8 mouse cellular contexts compared by ENCODE assay signal in genomic region chrX:71364554-71364991, GRCm38 (mm10). TPM values are rescaled to one million over a fixed set of nuclear protein-coding genes. Genes with fewer than 3 reads are reported as not detected.
DNase-seq lines count a peak whose midpoint lies in the region; ATAC-seq and TF ChIP-seq lines count a peak whose summit lies in the region.

Gene Mtmr1 (plus strand): TSS chrX:71364760.

- H3K36me3 ChIP-seq in heart, embryonic 13.5 days = no peaks in the 10 kb centered on the region
- H3K36me3 ChIP-seq in liver, embryonic 14.5 days (replicated peaks; ENCODE audit: control insufficient read depth, insufficient read depth, low read depth) = no peaks in the 10 kb centered on the region
- H3K36me3 ChIP-seq in neural tube, embryonic 11.5 days (ENCODE audit: control insufficient read depth, insufficient read depth, low read length) = no peaks in the 10 kb centered on the region
- no peaks in the 10 kb centered on the region for H3K36me3 ChIP-seq in stomach, embryonic 16.5 days (ENCODE audit: control insufficient read depth, insufficient read depth, low read length)

- no peaks in the 10 kb centered on the region for H3K27me3 ChIP-seq in heart, embryonic 13.5 days (replicated peaks)
- no peaks in the 10 kb centered on the region for H3K27me3 ChIP-seq in liver, embryonic 14.5 days (ENCODE audit: control insufficient read depth, insufficient read depth, low read length)
- no peaks in the 10 kb centered on the region for H3K27me3 ChIP-seq in neural tube, embryonic 11.5 days (ENCODE audit: control insufficient read depth, insufficient read depth, low read length)
- no peaks in the 10 kb centered on the region for H3K27me3 ChIP-seq in stomach, embryonic 16.5 days (ENCODE audit: control insufficient read depth, insufficient read depth, low read length)

- TF ChIP-seq CTCF in liver, embryonic 14.5 days (IDR thresholded peaks at IDR 0.05; ENCODE audit: low read depth) = peak; percentile 24; the same call in 1 of the 2 replicates

- H3K27ac ChIP-seq in heart, embryonic 13.5 days (replicated peaks) = peak within 1 kb of the TSS; percentile 79
- no peak within 1 kb of the TSS for H3K27ac ChIP-seq in liver, embryonic 14.5 days
- no peak within 1 kb of the TSS for H3K27ac ChIP-seq in neural tube, embryonic 11.5 days (ENCODE audit: low read depth, low read length)
- H3K27ac ChIP-seq in stomach, embryonic 16.5 days (ENCODE audit: low read length) = peak within 1 kb of the TSS; percentile 73; the same call in 1 of the 2 replicates

- H3K4me1 ChIP-seq in heart, embryonic 13.5 days = no peaks in the 10 kb centered on the region
- H3K4me1 ChIP-seq in liver, embryonic 14.5 days (replicated peaks; ENCODE audit: control insufficient read depth in 2 of 2, insufficient read depth in 2 of 2, low read length in 1 of 2) = 0 out of 4 replicates have a peak, but pooled peaks cover 0 to 2% of the 10 kb centered on the region in 2 experiments
- no peaks in the 10 kb centered on the region for H3K4me1 ChIP-seq in neural tube, embryonic 11.5 days (ENCODE audit: control insufficient read depth, insufficient read depth, low read length)
- H3K4me1 ChIP-seq in stomach, embryonic 16.5 days (ENCODE audit: control insufficient read depth, insufficient read depth, low read length) = no peaks in the 10 kb centered on the region

- peak within 1 kb of the TSS; percentile 68 for H3K4me2 ChIP-seq in heart, embryonic 13.5 days
- peak within 1 kb of the TSS; percentile 71 for H3K4me2 ChIP-seq in liver, embryonic 14.5 days (ENCODE audit: low read depth)
- H3K4me2 ChIP-seq in neural tube, embryonic 11.5 days (ENCODE audit: low read depth) = peak within 1 kb of the TSS; percentile 51
- H3K4me2 ChIP-seq in stomach, embryonic 16.5 days (ENCODE audit: low read depth, low read length) = peak within 1 kb of the TSS; percentile 52

- H3K9me3 ChIP-seq in heart, embryonic 13.5 days = no peaks in the 10 kb centered on the region
- no peaks in the 10 kb centered on the region for H3K9me3 ChIP-seq in liver, embryonic 14.5 days (ENCODE audit: control insufficient read depth, low read length)
- no peaks in the 10 kb centered on the region for H3K9me3 ChIP-seq in neural tube, embryonic 11.5 days (ENCODE audit: control insufficient read depth, low read length)
- no peaks in the 10 kb centered on the region for H3K9me3 ChIP-seq in stomach, embryonic 16.5 days (replicated peaks; ENCODE audit: control insufficient read depth, low read length)

- no peak for TF ChIP-seq EP300 in liver, embryonic 14.5 days (IDR thresholded peaks at IDR 0.05; ENCODE audit: low read depth)

- H3K4me3 ChIP-seq in heart, embryonic 13.5 days = peak within 1 kb of the TSS; percentile 72
- peak within 1 kb of the TSS; percentile 73 to 84 for H3K4me3 ChIP-seq in liver, embryonic 14.5 days (ENCODE audit: insufficient read depth in 1 of 2, low read depth in 2 of 2, low read length in 2 of 2)
- H3K4me3 ChIP-seq in neural tube, embryonic 11.5 days (ENCODE audit: low read depth, low read length) = peak within 1 kb of the TSS; percentile 51
- peak within 1 kb of the TSS; percentile 67 for H3K4me3 ChIP-seq in stomach, embryonic 16.5 days (replicated peaks; ENCODE audit: low read length)

- peak within 1 kb of the TSS; percentile 84 for H3K9ac ChIP-seq in heart, embryonic 13.5 days
- peak within 1 kb of the TSS; percentile 81 for H3K9ac ChIP-seq in liver, embryonic 14.5 days (replicated peaks)
- peak within 1 kb of the TSS; percentile 65 for H3K9ac ChIP-seq in neural tube, embryonic 11.5 days (ENCODE audit: low read length)
- H3K9ac ChIP-seq in stomach, embryonic 16.5 days (ENCODE audit: low read length) = peak within 1 kb of the TSS; percentile 76

- ATAC-seq in heart, embryonic 13.5 days (ENCODE audit: extremely low read depth, insufficient number of reproducible peaks, low FRiP score, low TSS enrichment) = peak; percentile 88
- ATAC-seq in liver, embryonic 14.5 days (ENCODE audit: insufficient read depth) = peak; percentile 91
- peak; percentile 91 for ATAC-seq in neural tube, embryonic 11.5 days (ENCODE audit: insufficient read depth, low FRiP score, low TSS enrichment)
- peak; percentile 91 for ATAC-seq in stomach, embryonic 16.5 days (ENCODE audit: insufficient read depth, low FRiP score)

- DNase-seq in CD4-positive, CD25-positive, alpha-beta regulatory T cell, adult 2 months (ENCODE audit: low read depth, low spot score) = peak; percentile 86
- DNase-seq in c-Kit-negative CD71-positive TER-119-positive erythroid progenitor cells, embryonic 14.5 days (ENCODE audit: low read depth, low spot score) = peak; percentile 58
- DNase-seq in fibroblast of lung, adult 2 months (ENCODE audit: low read depth) = peak; percentile 22
- peak; percentile 88 for DNase-seq in kidney, postnatal 10 days
- peak; percentile 47 to 53 (median 50) for DNase-seq in liver, embryonic 14.5 days (ENCODE audit: low read depth in 3 of 3, low spot score in 3 of 3)
- DNase-seq in neural tube, embryonic 11.5 days (ENCODE audit: low spot score) = peak; percentile 81

- WGBS in heart, embryonic 13.5 days = 9% methylated on average over 26 of the region's 47 CpGs
- 17% methylated on average over 33 of the region's 47 CpGs for WGBS in liver, embryonic 14.5 days (ENCODE audit: insufficient replicate concordance)
- WGBS in neural tube, embryonic 11.5 days = 15% methylated on average over 22 of the region's 47 CpGs
- WGBS in stomach, embryonic 16.5 days = 10% methylated on average over 36 of the region's 47 CpGs

RNA-seq across cellular contexts. Expression of gene Mtmr1, which starts in this region (rescaled TPM):
- polyA plus RNA-seq in heart, embryonic 13.5 days (2015; fragmentation: Nextera tagmentation; extraction: Ambion mirVana) = 8.2 and 9.8 TPM in 2 replicates
- 2.3 and 2.8 TPM in 2 replicates for polyA plus RNA-seq in liver, embryonic 14.5 days (2012; rRNA removed)
- 6.4 and 6.8 TPM in 2 replicates for polyA plus RNA-seq in liver, embryonic 14.5 days (2014; fragmentation: Nextera tagmentation; extraction: Ambion mirVana)
- 15.4 and 16.3 TPM in 2 replicates for polyA plus RNA-seq in neural tube, embryonic 11.5 days (2014; fragmentation: Nextera tagmentation; extraction: Ambion mirVana)
- 11.7 and 12.2 TPM in 2 replicates for polyA plus RNA-seq in stomach, embryonic 16.5 days (2015; fragmentation: Nextera tagmentation; extraction: Ambion mirVana)

Comparison
In these comparisons a context has a peak if more than half of its experiments do, and no peak if none do; other contexts are left out.
1. DNase-seq: peak in every context shown above with its lines; median percentile 88 in kidney, postnatal 10 days; 86 in CD4-positive, CD25-positive, alpha-beta regulatory T cell, adult 2 months; 81 in neural tube, embryonic 11.5 days; 58 in c-Kit-negative CD71-positive TER-119-positive erythroid progenitor cells, embryonic 14.5 days; 50 in liver, embryonic 14.5 days; 22 in fibroblast of lung, adult 2 months.
2. H3K27ac ChIP-seq: peak in heart, embryonic 13.5 days (single experiment) and stomach, embryonic 16.5 days (single experiment); none in liver, embryonic 14.5 days (single experiment) and neural tube, embryonic 11.5 days (single experiment).
3. Peak in every context shown above with its lines, with median percentiles within 50 percentile points of each other: ATAC-seq, H3K4me2 ChIP-seq, H3K4me3 ChIP-seq and H3K9ac ChIP-seq.